Mouse (Mus musculus) lung, postnatal 0 days (tissue): ENCODE results near the gene Nudt5. TPM values are rescaled to one million over a fixed set of nuclear protein-coding genes. Genes with fewer than 3 reads are reported as not detected.

Source experiments
- ATAC-seq: fragments of 200-750 bp; cut with Nextera tagmentation; 2 replicates; pipeline ENCODE4 v1.8.0; 2017; ENCODE audit warnings: moderate library complexity
- DNase-seq: peaks from one replicate; pipeline ENCODE4 v3.0.0-alpha.2; 2016; ENCODE audit warnings: low spot score
- H3K27ac ChIP-seq: fragments of 300-500 bp; sonication (generic); 2 replicates; pipeline ENCODE4 v1.5.1; 2014; ENCODE audit warnings: antibody characterized with exemption, mild to moderate bottlenecking, low read length, mixed read lengths
- H3K27me3 ChIP-seq: fragments of 300-500 bp; sonication (generic); replicated peaks from 2 replicates; pipeline ENCODE4 v1.6.1; 2014; ENCODE audit warnings: low read length, mixed read lengths; ENCODE audit not compliant: insufficient read depth
- H3K36me3 ChIP-seq: fragments of 300-500 bp; sonication (generic); 2 replicates; pipeline ENCODE4 v1.6.1; 2014; ENCODE audit warnings: low read length, mixed read lengths; ENCODE audit not compliant: insufficient read depth
- H3K4me1 ChIP-seq: fragments of 300-500 bp; sonication (generic); 2 replicates; pipeline ENCODE4 v1.6.1; 2014; ENCODE audit warnings: antibody characterized with exemption, low read depth, low read length, mixed read lengths; ENCODE audit not compliant: insufficient read depth
- H3K4me2 ChIP-seq: fragments of 300-500 bp; sonication (generic); replicated peaks from 2 replicates; pipeline ENCODE4 v1.6.1; 2014; ENCODE audit warnings: low read depth, mild to moderate bottlenecking, low read length, moderate library complexity, mixed read lengths
- H3K4me3 ChIP-seq: fragments of 300-500 bp; sonication (generic); 2 replicates; pipeline ENCODE4 v1.5.1; 2014; ENCODE audit warnings: low read depth, low read length
- H3K9ac ChIP-seq: fragments of 300-500 bp; sonication (generic); replicated peaks from 2 replicates; pipeline ENCODE4 v1.6.1; 2014; ENCODE audit warnings: low read depth, mild to moderate bottlenecking
- H3K9me3 ChIP-seq: fragments of 300-500 bp; sonication (generic); 2 replicates; pipeline ENCODE4 v1.6.1; 2016; ENCODE audit warnings: low read length, mixed read lengths
- CTCF ChIP-seq: IDR thresholded peaks from 2 replicates; pipeline ENCODE4 v1.5.1; 2016; ENCODE audit warnings: antibody characterized with exemption, mild to moderate bottlenecking
- EP300 ChIP-seq: IDR thresholded peaks from 2 replicates; pipeline ENCODE4 v1.6.1; 2016; ENCODE audit warnings: antibody characterized with exemption, mild to moderate bottlenecking, control low read depth
- WGBS: fragments of 180-500 bp; shearing (Covaris S2); extraction: QIAGEN DNeasy Blood & Tissue Kit; methylation state at CpG from one replicate; pipeline ENCODE4 v1.1.7; 2014; 5-methylcytosine and 5-hydroxymethylcytosine counted together
- polyA plus RNA-seq: library from polyadenylated mRNA; unstranded; fragments of >200 nt; fragmentation: Nextera tagmentation; extraction: Ambion mirVana; gene quantifications from 2 replicates; pipeline ENCODE4 v1.2.1, GENCODE M21; 2015

Nudt5 gene
- 18.5 and 24.7 TPM in 2 replicates for polyA plus RNA-seq

DNA sequence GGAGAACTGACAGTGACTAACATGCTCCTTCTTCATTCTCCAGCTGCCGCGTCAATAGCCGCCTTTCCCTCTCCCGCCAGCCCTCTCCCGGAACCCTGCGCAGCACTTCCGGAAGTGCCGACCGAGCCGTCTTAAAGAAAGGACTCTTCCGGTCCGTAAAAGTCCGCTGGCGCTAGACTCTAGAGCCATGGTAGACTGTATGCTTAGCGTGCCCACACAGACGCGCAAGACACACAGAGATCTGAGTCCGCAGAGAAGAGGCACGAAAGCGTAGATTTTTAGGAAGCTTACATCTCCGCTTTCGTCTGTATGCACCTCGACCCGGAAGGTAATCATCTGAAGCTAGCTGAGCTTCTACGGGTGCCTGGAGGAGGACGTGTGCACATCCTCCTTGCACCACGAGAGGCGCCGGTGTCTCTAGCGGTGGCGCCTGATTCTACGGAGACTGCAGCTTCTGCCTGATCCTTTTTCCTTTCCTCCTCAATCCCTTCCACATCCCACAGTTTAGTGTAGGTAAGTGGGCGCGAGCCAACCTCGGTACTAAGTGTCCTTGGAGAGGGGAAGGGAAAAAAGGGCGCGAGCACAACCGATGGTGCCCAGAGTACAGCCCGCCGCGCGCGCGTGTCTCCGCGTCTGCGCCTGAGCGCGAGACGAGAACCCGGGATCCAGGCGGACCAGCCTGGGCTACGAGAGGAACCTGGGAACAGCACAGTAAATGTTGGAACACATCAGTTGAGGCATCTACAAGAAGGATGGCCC is at the start of gene Nudt5, which contains the start of gene Cdc123:
Gene Nudt5 (plus strand): TSS at position 147 of the 759 bp plus-strand sequence.
Gene Cdc123 (minus strand): TSS at position 292 of the 759 bp plus-strand sequence.
- TF ChIP-seq EP300 (peak; percentile 80), CTCF (peak; percentile 93)
- ATAC-seq = peak; percentile 98

DNA sequence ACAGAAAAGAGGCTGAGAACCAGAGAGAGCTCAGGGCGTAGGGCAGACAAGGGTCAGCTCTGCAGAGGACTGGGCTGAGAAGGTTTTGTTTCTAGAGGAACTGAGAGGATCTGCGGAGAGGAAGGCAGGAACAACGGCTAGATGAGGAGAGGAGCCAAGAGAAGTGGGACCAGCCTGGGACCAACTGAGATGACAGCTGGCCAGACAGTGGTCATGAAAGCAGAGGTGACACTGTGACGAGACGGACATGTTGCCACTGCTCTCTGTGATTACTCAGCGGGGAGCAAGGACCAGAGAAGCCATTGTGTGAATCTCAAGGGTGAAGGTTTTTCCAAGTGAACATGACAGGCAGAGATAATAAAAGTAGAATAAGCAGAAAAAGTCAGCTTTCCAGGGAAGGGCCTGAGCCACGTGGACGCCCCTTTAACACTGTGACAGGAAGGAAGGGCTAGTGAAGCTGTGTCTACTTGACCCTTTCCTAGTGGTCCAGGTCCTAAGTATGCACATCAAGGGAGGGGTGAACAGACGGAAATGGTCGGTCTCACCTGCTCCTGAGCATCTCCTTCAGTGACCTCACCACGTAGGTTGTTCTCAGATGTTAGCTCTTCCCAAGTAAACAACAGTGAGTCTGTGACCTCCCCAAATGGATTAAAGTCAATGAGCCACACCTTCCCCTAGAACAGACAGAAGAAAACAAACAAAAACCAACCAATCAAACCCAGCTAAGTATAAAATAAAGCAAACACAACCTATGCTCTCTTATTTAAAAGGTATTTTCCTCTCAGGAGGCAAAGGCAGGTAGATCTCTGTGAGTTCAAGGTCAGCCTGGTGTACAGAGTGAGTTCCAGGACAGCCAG is 46.8 kb upstream of the Nudt5 start:
- TF ChIP-seq CTCF (no peak), EP300 (no peak)

More for the DNA sequence above, at the start of gene Nudt5, which contains the start of gene Cdc123:
- WGBS = 1% methylated on average over 52 of the region's 53 CpGs
- DNase-seq = peak; percentile 98
- no peaks in the 10 kb centered on the region for H3K27me3 ChIP-seq
- H3K4me1 ChIP-seq = peaks cover 2% of the 10 kb centered on the region; the same call in 1 of the 2 replicates
- H3K9ac ChIP-seq = peak within 1 kb of the TSS; percentile 77
- H3K27ac ChIP-seq = peak within 1 kb of the TSS; percentile 89
- H3K4me2 ChIP-seq = peak within 1 kb of the TSS; percentile 68
- H3K4me3 ChIP-seq = peak within 1 kb of the TSS; percentile 82
- peaks cover 13% of the 10 kb centered on the region; the same call in 1 of the 2 replicates for H3K36me3 ChIP-seq
- no peaks in the 10 kb centered on the region for H3K9me3 ChIP-seq

DNA sequence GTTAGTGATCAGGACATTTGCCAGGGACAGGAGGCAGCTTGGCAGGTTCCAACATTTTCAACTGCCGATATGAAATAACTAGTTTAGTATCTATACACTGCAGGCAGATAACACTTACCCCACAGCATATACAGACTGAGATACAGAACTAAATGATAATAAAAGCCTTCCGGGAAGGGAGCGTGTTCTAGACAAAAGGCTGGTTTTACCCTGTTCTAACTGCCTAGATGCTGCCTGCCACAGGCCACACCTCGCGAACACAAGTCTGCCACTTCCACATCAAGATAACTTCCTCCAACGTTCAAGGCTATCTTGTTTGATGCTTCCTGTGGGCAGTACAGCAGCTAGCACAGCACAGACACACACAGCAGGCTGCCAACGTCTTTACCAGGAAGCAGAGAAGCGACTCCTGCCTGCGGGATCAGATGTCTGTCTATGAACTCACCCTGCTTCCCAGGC is 43.6 kb upstream of the Nudt5 start:
- H3K4me3 ChIP-seq = no peak overlapping the region

More for the DNA sequence above, 46.8 kb upstream of the Nudt5 start:
- H3K9me3 ChIP-seq = no peaks in the 10 kb centered on the region
- no peak overlapping the region for H3K27ac ChIP-seq
- ATAC-seq = peak; percentile 72
- peak; percentile 14 for DNase-seq
- no peak overlapping the region for H3K4me2 ChIP-seq
- H3K4me3 ChIP-seq = no peak overlapping the region
- no peaks in the 10 kb centered on the region for H3K4me1 ChIP-seq
- H3K36me3 ChIP-seq = peaks cover 26% of the 10 kb centered on the region; the same call in 1 of the 2 replicates
- no peaks in the 10 kb centered on the region for H3K27me3 ChIP-seq
- 69% methylated on average over 11 of the region's 11 CpGs for WGBS
- no peak overlapping the region for H3K9ac ChIP-seq

DNA sequence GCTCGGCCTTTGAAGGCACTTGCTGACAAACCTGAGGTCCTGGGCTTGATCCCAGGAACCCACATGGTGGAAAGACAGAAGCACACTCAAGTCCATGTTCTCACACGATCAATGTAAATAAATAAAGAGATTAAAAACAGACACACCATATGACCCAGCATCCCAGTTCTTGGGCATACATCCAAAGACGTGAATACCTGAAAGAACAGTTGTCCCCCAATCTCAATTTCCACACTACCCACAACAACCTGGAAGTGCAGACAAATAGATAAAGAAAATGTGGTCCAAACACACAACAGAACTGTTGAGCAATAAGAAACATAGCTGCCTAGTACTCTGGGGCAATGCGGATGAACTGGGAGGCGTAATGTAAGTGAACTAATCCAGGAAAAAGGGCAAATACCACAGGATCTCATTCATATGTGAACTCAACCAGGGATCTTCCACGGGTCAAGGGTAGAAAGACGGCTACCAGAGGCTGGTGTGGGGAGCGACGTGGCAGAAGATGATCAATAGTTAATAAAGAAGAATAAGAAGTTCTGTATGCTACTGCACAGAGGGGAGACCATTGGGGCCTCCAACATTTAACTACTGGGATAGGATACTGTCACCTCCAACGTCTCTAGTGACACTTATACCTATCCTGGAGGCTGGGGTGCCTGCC is 42.8 kb upstream of the Nudt5 start:
- Histone ChIP-seq H3K36me3 (0 out of 2 replicates have a peak, but pooled peaks cover 7% of the 10 kb centered on the region), H3K4me2 (no peak overlapping the region), H3K27me3 (no peaks in the 10 kb centered on the region), H3K4me3 (no peak overlapping the region), H3K4me1 (no peaks in the 10 kb centered on the region), H3K9ac (no peak overlapping the region), H3K9me3 (no peaks in the 10 kb centered on the region), H3K27ac (no peak overlapping the region)
- TF ChIP-seq CTCF (no peak), EP300 (no peak)
- WGBS = 83% methylated on average over 10 of the region's 10 CpGs
- no peak for DNase-seq
- no peak for ATAC-seq

More for the DNA sequence above, 43.6 kb upstream of the Nudt5 start:
- no peak overlapping the region for H3K4me2 ChIP-seq
- no peaks in the 10 kb centered on the region for H3K9me3 ChIP-seq
- DNase-seq (peak; percentile 35), ATAC-seq (no peak; the same call in 1 of the 2 replicates)
- H3K36me3 ChIP-seq = peaks cover 16% of the 10 kb centered on the region; the same call in 1 of the 2 replicates
- no peaks in the 10 kb centered on the region for H3K27me3 ChIP-seq
- no peaks in the 10 kb centered on the region for H3K4me1 ChIP-seq
- TF ChIP-seq EP300 (no peak), CTCF (no peak)
- 69% methylated on average over 9 of the region's 9 CpGs for WGBS
- no peak overlapping the region for H3K9ac ChIP-seq
- no peak overlapping the region for H3K27ac ChIP-seq

DNA sequence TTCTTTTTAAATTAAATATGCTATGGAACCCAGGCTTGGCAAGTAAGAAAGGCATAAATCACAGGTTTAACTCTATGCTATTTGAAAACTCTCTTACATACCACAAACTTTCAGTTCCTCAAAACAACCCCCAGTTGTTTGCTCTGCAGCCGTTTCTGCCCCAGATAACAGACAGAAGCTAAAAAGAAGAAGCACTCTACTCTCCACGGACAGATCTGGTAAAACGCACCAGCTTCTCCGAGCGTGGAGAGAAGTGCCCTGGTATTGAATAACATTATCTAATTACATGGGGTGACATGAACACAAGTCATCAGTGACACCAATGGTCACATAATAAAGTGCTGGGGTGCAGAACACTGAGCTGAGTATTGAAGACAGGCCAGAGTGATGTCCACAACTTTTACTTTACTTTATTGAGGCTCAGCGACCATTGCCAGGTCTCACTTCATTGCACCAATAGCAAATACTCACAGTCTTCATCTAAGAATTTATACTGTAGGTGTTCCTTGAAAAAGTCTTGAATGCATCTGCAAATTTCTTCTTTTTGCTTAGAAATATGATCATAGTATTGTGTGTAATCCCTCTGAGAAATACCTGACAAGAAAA is 40.3 kb upstream of the Nudt5 start:
- peaks cover 9% of the 10 kb centered on the region; the same call in 1 of the 2 replicates for H3K36me3 ChIP-seq
- H3K27me3 ChIP-seq = no peaks in the 10 kb centered on the region
- no peaks in the 10 kb centered on the region for H3K9me3 ChIP-seq
- DNase-seq (peak; percentile 6), ATAC-seq (no peak)
- TF ChIP-seq CTCF (no peak), EP300 (no peak)
- no peak overlapping the region for H3K4me2 ChIP-seq
- no peak overlapping the region for H3K9ac ChIP-seq
- no peak overlapping the region for H3K27ac ChIP-seq
- H3K4me3 ChIP-seq = no peak overlapping the region
- no peaks in the 10 kb centered on the region for H3K4me1 ChIP-seq
- 85% methylated on average over 6 of the region's 6 CpGs for WGBS
